Mouse (Mus musculus) heart, postnatal 0 days (tissue): ENCODE measurements around the gene Nf2.
A peak's percentile ranks its signal among the peaks of the same experiment; 100 is the strongest.

Experiments used
- CTCF ChIP-seq: IDR thresholded peaks from 2 replicates; pipeline ENCODE4 v1.5.1; 2016; ENCODE audit warnings: antibody characterized with exemption, control low read depth, low read depth
- EP300 ChIP-seq: IDR thresholded peaks from 2 replicates; pipeline ENCODE4 v1.6.1; 2016; ENCODE audit warnings: antibody characterized with exemption, low read depth

DNA sequence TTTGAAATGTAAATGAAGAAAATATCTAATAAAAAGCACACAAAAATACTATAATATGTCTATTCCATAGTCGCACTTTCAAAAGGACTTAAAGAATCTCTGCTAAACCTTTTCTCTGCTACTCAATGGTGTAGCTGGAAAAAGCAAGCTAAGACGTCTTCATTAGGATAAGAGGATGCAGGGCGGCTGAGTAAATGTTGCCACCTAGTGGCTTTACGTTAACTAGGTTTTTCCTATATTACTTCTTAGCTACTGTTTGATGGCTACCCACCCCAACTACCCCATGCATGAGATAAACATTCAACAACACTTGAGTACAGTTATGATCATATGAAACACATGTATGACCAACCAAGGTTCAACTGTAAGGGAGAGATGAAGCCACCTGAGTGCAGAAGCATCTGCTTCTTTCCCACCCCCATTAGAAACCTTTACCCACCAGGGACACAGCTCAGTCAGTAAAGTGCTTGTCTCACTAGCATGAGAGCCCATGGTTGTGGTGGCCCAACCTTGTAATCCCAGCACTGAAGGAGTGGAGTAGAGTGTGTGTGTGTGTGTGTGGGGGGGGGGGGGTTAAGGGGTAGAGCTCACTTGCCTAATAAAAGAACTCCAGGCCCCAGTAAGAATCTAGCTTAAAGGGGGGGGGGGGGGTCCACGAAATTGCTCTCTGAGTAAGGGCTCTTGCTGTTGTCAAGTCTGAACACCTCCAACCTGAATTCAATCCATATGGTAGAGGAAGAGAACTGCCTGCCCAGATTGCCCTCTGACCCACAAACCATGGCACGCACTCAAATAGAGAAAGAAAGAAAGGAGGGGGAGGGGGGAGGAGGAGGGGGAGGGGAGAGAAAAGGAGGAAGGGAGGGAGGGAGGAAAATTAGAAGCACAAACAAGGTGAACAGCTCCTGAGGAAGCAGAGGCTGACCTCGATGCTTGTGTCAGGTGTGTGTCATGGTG is 27.6 kb downstream of the Nf2 start:
- TF ChIP-seq CTCF (peak; percentile 59), EP300 (no peak)
